Mouse (Mus musculus) cerebellum, adult 2 months (tissue): ENCODE results near the gene Bfsp1. TPM values are rescaled to one million over a fixed set of nuclear protein-coding genes. Genes with fewer than 3 reads are reported as not detected.

Source experiments
- DNase-seq, 2 experiments: peaks; one replicate each; pipeline ENCODE4 v3.0.0; 2021
- H3K27ac ChIP-seq: fragments of 200-500 bp; 2 replicates; pipeline ENCODE4 v1.5.1; 2012; ENCODE audit warnings: low read length, control low read depth, inconsistent platforms; ENCODE audit not compliant: insufficient read depth
- H3K27me3 ChIP-seq: fragments of 200-500 bp; 2 replicates; pipeline ENCODE4 v1.6.1; 2012; ENCODE audit warnings: inconsistent platforms, mild to moderate bottlenecking, low read length, moderate library complexity; ENCODE audit not compliant: control insufficient read depth, insufficient read depth
- H3K4me1 ChIP-seq: fragments of 200-500 bp; 2 replicates; pipeline ENCODE4 v1.6.1; 2011; ENCODE audit warnings: low read length; ENCODE audit not compliant: control insufficient read depth, insufficient read depth
- H3K4me3 ChIP-seq: fragments of 200-500 bp; replicated peaks from 2 replicates; pipeline ENCODE3; 2011; ENCODE audit warnings: mild to moderate bottlenecking, low read depth, low read length, control low read depth; ENCODE audit not compliant: insufficient read depth
- CTCF ChIP-seq: fragments of 200-500 bp; IDR thresholded peaks from 2 replicates; pipeline ENCODE4 v1.5.1; 2011; ENCODE audit warnings: low read depth, mild to moderate bottlenecking, control low read depth, low read length, moderate library complexity, borderline replicate concordance; ENCODE audit not compliant: insufficient read depth
- POLR2A ChIP-seq: fragments of 200-500 bp; IDR thresholded peaks from 2 replicates; pipeline ENCODE4 v1.6.1; 2011; ENCODE audit warnings: low read length, control low read depth, borderline replicate concordance; ENCODE audit not compliant: insufficient read depth
- WGBS: fragments of 180-500 bp; shearing (Covaris S2); methylation state at CpG from one replicate; pipeline ENCODE4 v1.1.7; 2018; 5-methylcytosine and 5-hydroxymethylcytosine counted together
- polyA plus RNA-seq: library from polyadenylated mRNA; depleted of rRNA; stranded (reverse); fragments of >200 nt; gene quantifications from 2 replicates; pipeline ENCODE4 v1.2.3, GENCODE M21; 2012

The Bfsp1 gene
- polyA plus RNA-seq, 1 experiment, result 0.49 TPM

- Histone ChIP-seq H3K27me3 (no peaks in the 10 kb centered on the region), H3K4me1 (no peaks in the 10 kb centered on the region), H3K4me3 (peak overlapping the region; percentile 37), H3K27ac (no peak overlapping the region)
- no peak for TF ChIP-seq POLR2A
- TF ChIP-seq CTCF, result peak; percentile 70
- 1% methylated on average over 8 of the region's 8 CpGs for WGBS
- DNase-seq, result peak; percentile 70 to 79
These were observed 25.7 kb downstream of the Bfsp1 start for GRCm38 (mm10) chr2:143837291-143837701.

GRCm38 (mm10) chr2:143835820-143836219, 27.2 kb downstream of the Bfsp1 start:
- WGBS, result 89% methylated on average over 7 of the region's 7 CpGs
- Histone ChIP-seq H3K4me1 (no peaks in the 10 kb centered on the region), H3K27me3 (no peaks in the 10 kb centered on the region), H3K27ac (no peak overlapping the region), H3K4me3 (no peak overlapping the region)
- no peak for DNase-seq
- no peak for TF ChIP-seq POLR2A

GRCm38 (mm10) chr2:143834082-143834481, 28.9 kb downstream of the Bfsp1 start:
- Histone ChIP-seq H3K4me1 (no peaks in the 10 kb centered on the region), H3K27me3 (no peaks in the 10 kb centered on the region), H3K4me3 (no peak overlapping the region), H3K27ac (no peak overlapping the region)
- no peak for TF ChIP-seq POLR2A
- TF ChIP-seq CTCF, result no peak
- 84% methylated on average over 6 of the region's 6 CpGs for WGBS
- DNase-seq, result no peak

GRCm38 (mm10) chr2:143832721-143833120, 30.3 kb downstream of the Bfsp1 start:
- Histone ChIP-seq H3K4me3 (no peak overlapping the region), H3K27me3 (no peaks in the 10 kb centered on the region), H3K4me1 (peaks cover 5% of the 10 kb centered on the region; the same call in 1 of the 2 replicates), H3K27ac (no peak overlapping the region)
- WGBS, result 57% methylated on average over 5 of the region's 5 CpGs
- TF ChIP-seq POLR2A (no peak), CTCF (no peak)
- DNase-seq, result no peak

GRCm38 (mm10) chr2:143831645-143832044, 31.3 kb downstream of the Bfsp1 start:
- no peak for DNase-seq
- Histone ChIP-seq H3K27me3 (no peaks in the 10 kb centered on the region), H3K4me3 (no peak overlapping the region), H3K27ac (no peak overlapping the region), H3K4me1 (peaks cover 10% of the 10 kb centered on the region; the same call in 1 of the 2 replicates)
- 68% methylated on average over 17 of the region's 17 CpGs for WGBS
- TF ChIP-seq CTCF (no peak), POLR2A (no peak)

- TF ChIP-seq CTCF (no peak), POLR2A (no peak)
- no peak overlapping the region for H3K4me3 ChIP-seq
- DNase-seq, result no peak
- no peak overlapping the region for H3K27ac ChIP-seq
- 88% methylated on average over 11 of the region's 11 CpGs for WGBS
- no peaks in the 10 kb centered on the region for H3K27me3 ChIP-seq
- H3K4me1 ChIP-seq, result no peaks in the 10 kb centered on the region
These were observed 49.5 kb downstream of the Bfsp1 start for GRCm38 (mm10) chr2:143813461-143813860.

GRCm38 (mm10) chr2:143812262-143812661, 50.7 kb downstream of the Bfsp1 start:
- Histone ChIP-seq H3K27me3 (no peaks in the 10 kb centered on the region), H3K4me3 (no peak overlapping the region), H3K27ac (no peak overlapping the region), H3K4me1 (no peaks in the 10 kb centered on the region)
- TF ChIP-seq POLR2A (no peak), CTCF (no peak)
- 42% methylated on average over 4 of the region's 4 CpGs for WGBS
- no peak for DNase-seq

- H3K27ac ChIP-seq, result no peak overlapping the region
- no peaks in the 10 kb centered on the region for H3K4me1 ChIP-seq
- WGBS, result 78% methylated on average over 5 of the region's 5 CpGs
- H3K4me3 ChIP-seq, result no peak overlapping the region
- TF ChIP-seq CTCF (no peak), POLR2A (no peak)
- no peak for DNase-seq
- no peaks in the 10 kb centered on the region for H3K27me3 ChIP-seq
These were observed 54.2 kb downstream of the Bfsp1 start for GRCm38 (mm10) chr2:143808789-143809188.
